Mouse (Mus musculus) MEL (cell line): Measurements from ENCODE around the gene Apba1. TPM values are rescaled to one million over a fixed set of nuclear protein-coding genes. Genes with fewer than 3 reads are reported as not detected.

Experiments used
- DNase-seq: peaks from one replicate; pipeline ENCODE4 v3.0.0; 2011; ENCODE audit warnings: low read depth, low spot score
- H3K27ac ChIP-seq: 2 replicates; pipeline ENCODE4 v1.5.1; 2012; ENCODE audit warnings: low read depth, mild to moderate bottlenecking, control low read depth, low read length, moderate library complexity; ENCODE audit not compliant: control insufficient read depth
- H3K27me3 ChIP-seq, 2 experiments: fragments of 150-350 bp in 1 of 2; sonication (generic) in 1 of 2; 2 replicates each; pipeline ENCODE4 v1.6.1; 2012; ENCODE audit warnings: low read length in 2 of 2, mild to moderate bottlenecking in 2 of 2, improper control_type of control experiment in 1 of 2, moderate library complexity in 1 of 2; ENCODE audit not compliant: insufficient read depth in 2 of 2, control insufficient read depth in 1 of 2
- H3K36me3 ChIP-seq, 2 experiments: 2 replicates each; pipeline ENCODE4 v1.6.1; 2012 to 2014; ENCODE audit warnings: low read length in 2 of 2, improper control_type of control experiment in 1 of 2, inconsistent platforms in 1 of 2, mild to moderate bottlenecking in 1 of 2; ENCODE audit not compliant: insufficient read depth in 2 of 2, control insufficient read depth in 1 of 2
- H3K4me1 ChIP-seq, 2 experiments: fragments of 150-350 bp in 1 of 2; sonication (generic) in 1 of 2; 2 replicates each; pipeline ENCODE4 v1.6.1; 2012; ENCODE audit warnings: low read length in 2 of 2, improper control_type of control experiment in 1 of 2, mild to moderate bottlenecking in 1 of 2; ENCODE audit not compliant: insufficient read depth in 2 of 2, control insufficient read depth in 1 of 2
- H3K4me3 ChIP-seq, 2 experiments: fragments of 150-350 bp in 1 of 2; sonication (generic) in 1 of 2; 2 replicates each; pipeline ENCODE4 v1.5.1; 2012; ENCODE audit warnings: low read depth in 2 of 2, low read length in 2 of 2, mild to moderate bottlenecking in 2 of 2, moderate library complexity in 2 of 2, control low read depth in 1 of 2, improper control_type of control experiment in 1 of 2; ENCODE audit not compliant: control insufficient read depth in 1 of 2, insufficient read depth in 1 of 2
- H3K79me2 ChIP-seq: 2 replicates; pipeline ENCODE4 v1.6.1; 2012; ENCODE audit warnings: mild to moderate bottlenecking, low read length, moderate library complexity; ENCODE audit not compliant: control insufficient read depth, poor library complexity, insufficient read depth
- H3K9ac ChIP-seq: 2 replicates; pipeline ENCODE4 v1.6.1; 2012; ENCODE audit warnings: low read depth, mild to moderate bottlenecking, control low read depth, low read length, moderate library complexity; ENCODE audit not compliant: control insufficient read depth, poor library complexity, severe bottlenecking
- H3K9me3 ChIP-seq: fragments of 150-350 bp; sonication (generic); replicated peaks from 2 replicates; pipeline ENCODE4 v1.6.1; 2012; ENCODE audit warnings: mild to moderate bottlenecking, low read length, improper control_type of control experiment, moderate library complexity; ENCODE audit not compliant: insufficient read depth
- BHLHE40 ChIP-seq: IDR thresholded peaks from 2 replicates; pipeline ENCODE4 v1.6.1; 2012; ENCODE audit warnings: low read depth, mild to moderate bottlenecking, inconsistent platforms, low read length, improper control_type of control experiment, borderline replicate concordance
- CHD2 ChIP-seq: IDR thresholded peaks from 2 replicates; pipeline ENCODE4 v1.6.1; 2011; ENCODE audit warnings: low read length, improper control_type of control experiment
- E2F4 ChIP-seq: IDR thresholded peaks from 2 replicates; pipeline ENCODE4 v1.6.1; 2011; ENCODE audit warnings: low read depth, low read length, improper control_type of control experiment, borderline replicate concordance
- ELF1 ChIP-seq: IDR thresholded peaks from 2 replicates; pipeline ENCODE4 v1.6.1; 2014; ENCODE audit warnings: low read depth, mild to moderate bottlenecking, inconsistent platforms, low read length, improper control_type of control experiment, moderate library complexity
- EP300 ChIP-seq, 2 experiments: IDR thresholded peaks; 2 replicates each; pipeline ENCODE4 v1.6.1; 2011; ENCODE audit warnings: improper control_type of control experiment in 2 of 2, low read length in 2 of 2, low read depth in 1 of 2, mild to moderate bottlenecking in 1 of 2
- GABPA ChIP-seq: IDR thresholded peaks from 2 replicates; pipeline ENCODE4 v1.6.1; 2012; ENCODE audit warnings: low read depth, mild to moderate bottlenecking, inconsistent platforms, low read length, improper control_type of control experiment, moderate library complexity
- GATA1 ChIP-seq: IDR thresholded peaks from 2 replicates; pipeline ENCODE4 v1.6.1; 2011; ENCODE audit warnings: low read depth, low read length, improper control_type of control experiment
- HCFC1 ChIP-seq: IDR thresholded peaks from 2 replicates; pipeline ENCODE4 v1.6.1; 2012; ENCODE audit warnings: low read depth, mild to moderate bottlenecking, inconsistent platforms, low read length, improper control_type of control experiment, moderate library complexity
- MAFK ChIP-seq: IDR thresholded peaks from 2 replicates; pipeline ENCODE4 v1.6.1; 2011; ENCODE audit warnings: low read depth, mild to moderate bottlenecking, low read length, improper control_type of control experiment, borderline replicate concordance
- MAX ChIP-seq: IDR thresholded peaks from 2 replicates; pipeline ENCODE4 v1.6.1; 2011; ENCODE audit warnings: low read length, improper control_type of control experiment
- MXI1 ChIP-seq: IDR thresholded peaks from 2 replicates; pipeline ENCODE4 v1.6.1; 2011; ENCODE audit warnings: mild to moderate bottlenecking, low read depth, low read length, improper control_type of control experiment
- MYB ChIP-seq: IDR thresholded peaks from 2 replicates; pipeline ENCODE4 v1.6.1; 2011; ENCODE audit warnings: mild to moderate bottlenecking, low read depth, low read length, improper control_type of control experiment
- NELFE ChIP-seq: IDR thresholded peaks from 2 replicates; pipeline ENCODE4 v1.6.1; 2011; ENCODE audit warnings: low read depth, low read length, improper control_type of control experiment
- NRF1 ChIP-seq: IDR thresholded peaks from 2 replicates; pipeline ENCODE4 v1.6.1; 2014; ENCODE audit warnings: low read depth, mild to moderate bottlenecking, inconsistent platforms, low read length, improper control_type of control experiment, moderate library complexity; ENCODE audit not compliant: poor library complexity, insufficient read depth, severe bottlenecking
- POLR2A ChIP-seq, 2 experiments: IDR thresholded peaks; 2 replicates each; pipeline ENCODE4 v1.6.1; 2011 to 2012; ENCODE audit warnings: low read length in 2 of 2, mild to moderate bottlenecking in 2 of 2, control low read depth in 1 of 2, improper control_type of control experiment in 1 of 2, low read depth in 1 of 2, moderate library complexity in 1 of 2; ENCODE audit not compliant: control insufficient read depth in 1 of 2, insufficient read depth in 1 of 2, poor library complexity in 1 of 2
- RAD21 ChIP-seq: IDR thresholded peaks from 2 replicates; pipeline ENCODE4 v1.6.1; 2011; ENCODE audit warnings: mild to moderate bottlenecking, low read depth, low read length, improper control_type of control experiment
- SMC3 ChIP-seq: IDR thresholded peaks from 2 replicates; pipeline ENCODE4 v1.6.1; 2011; ENCODE audit warnings: low read depth, low read length, improper control_type of control experiment
- TAL1 ChIP-seq: IDR thresholded peaks from 2 replicates; pipeline ENCODE4 v1.6.1; 2012; ENCODE audit warnings: mild to moderate bottlenecking, inconsistent platforms, low read length, moderate library complexity, mixed read lengths
- TBP ChIP-seq: IDR thresholded peaks from 2 replicates; pipeline ENCODE4 v1.8.0; 2011; ENCODE audit warnings: low read depth, low read length, improper control_type of control experiment
- polyA plus RNA-seq, 2 experiments: library from polyadenylated mRNA; stranded (reverse) in 1 of 2; unstranded in 1 of 2; fragments of >175 nt in 1 of 2; fragments of >200 nt in 1 of 2; gene quantifications; 2 replicates each; pipeline versions ENCODE4 v1.2.1 to v1.2.4; 2012; ENCODE audit warnings: low replicate concordance in 2 of 2, low read depth in 1 of 2; ENCODE audit not compliant: insufficient read length in 2 of 2, insufficient read depth in 1 of 2, missing spikeins in 1 of 2
- total RNA-seq: library from RNA; depleted of rRNA; stranded (reverse); fragments of 300-350 nt; gene quantifications from 2 replicates; pipeline ENCODE4 v1.2.3, GENCODE M21; 2012

Gene Apba1
- total and polyA plus RNA-seq, 3 experiments = under 0.01 to 0.03 TPM; not detected in 1

GRCm38 (mm10) chr19:23893093-23893889 is 134.6 kb downstream of the Apba1 start:
- Histone ChIP-seq H3K79me2 (no peaks in the 10 kb centered on the region), H3K9me3 (no peaks in the 10 kb centered on the region)
- no peak for TF ChIP-seq ELF1
- no peak for TF ChIP-seq TAL1
- TF ChIP-seq, all 39 proteins: peak for 0
- Histone ChIP-seq H3K27me3 (no peaks in the 10 kb centered on the region), H3K4me3 (no peak overlapping the region), H3K9ac (no peak overlapping the region), H3K36me3 (no peaks in the 10 kb centered on the region), H3K4me1 (no peaks in the 10 kb centered on the region), H3K27ac (no peak overlapping the region)
- DNase-seq = no peak

- Histone ChIP-seq H3K4me3 (no peak overlapping the region), H3K4me1 (no peaks in the 10 kb centered on the region), H3K27ac (no peak overlapping the region), H3K79me2 (no peaks in the 10 kb centered on the region), H3K36me3 (no peaks in the 10 kb centered on the region), H3K9me3 (no peaks in the 10 kb centered on the region), H3K27me3 (no peaks in the 10 kb centered on the region), H3K9ac (no peak overlapping the region)
- DNase-seq = no peak
- TF ChIP-seq GATA1 (no peak), RAD21 (no peak), SMC3 (no peak), MAFK (no peak), TBP (no peak), BHLHE40 (no peak), NRF1 (no peak), NELFE (no peak), GABPA (no peak), MYB (no peak), HCFC1 (no peak), MXI1 (no peak), CHD2 (no peak), E2F4 (no peak), MAX (no peak), EP300 (IDR thresholded peaks at IDR 0.05; ENCODE audit: low read depth in 1 of 2, low read length in 2 of 2) (no peak), POLR2A (IDR thresholded peaks at IDR 0.05; ENCODE audit: control insufficient read depth in 1 of 2, insufficient read depth in 1 of 2, low read depth in 1 of 2, low read length in 2 of 2, poor library complexity in 1 of 2) (no peak)
Observed at GRCm38 (mm10) chr19:23893946-23894345, 135.3 kb downstream of the Apba1 start.
